Mouse (Mus musculus) neutrophil, adult 65 days (primary cell): ENCODE results near the gene Mybph. TPM values are rescaled to one million over a fixed set of nuclear protein-coding genes. Genes with fewer than 3 reads are reported as not detected.

Experiments used
- total RNA-seq: library from RNA; stranded (reverse); gene quantifications from 2 replicates; pipeline ENCODE4 v1.2.4, GENCODE M21; 2023

The Mybph gene
- total RNA-seq = 0.19 and 0.84 TPM in 2 replicates

DNA sequence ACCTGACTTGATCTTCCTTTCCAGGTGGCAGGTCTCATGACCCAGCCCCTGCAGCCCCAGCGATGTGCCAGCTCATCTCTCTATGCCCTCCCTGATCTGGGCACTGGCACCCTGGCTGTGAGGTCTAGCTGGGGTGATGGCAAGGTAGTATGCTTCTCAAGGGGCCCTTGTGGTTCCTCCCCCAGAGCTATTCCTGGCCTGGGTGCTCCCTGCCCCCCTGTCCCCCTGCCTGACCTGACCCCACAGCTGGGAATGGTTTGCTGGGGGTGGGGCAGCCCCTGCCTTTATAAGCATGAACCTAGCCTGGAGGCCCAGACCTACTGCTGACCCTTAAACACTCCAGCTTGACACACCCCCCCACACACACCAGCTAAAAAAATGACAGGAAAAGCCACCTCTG lies at the start of gene Mybph:
Gene Mybph (plus strand): TSS at position 323 of the 400 bp plus-strand sequence.

GRCm38 (mm10) chr1:134182025-134182424 lies 11.2 kb upstream of the Mybph start, which contains the start of gene Chil1:
Chil1 (plus strand) TSS chr1:134182176.

DNA sequence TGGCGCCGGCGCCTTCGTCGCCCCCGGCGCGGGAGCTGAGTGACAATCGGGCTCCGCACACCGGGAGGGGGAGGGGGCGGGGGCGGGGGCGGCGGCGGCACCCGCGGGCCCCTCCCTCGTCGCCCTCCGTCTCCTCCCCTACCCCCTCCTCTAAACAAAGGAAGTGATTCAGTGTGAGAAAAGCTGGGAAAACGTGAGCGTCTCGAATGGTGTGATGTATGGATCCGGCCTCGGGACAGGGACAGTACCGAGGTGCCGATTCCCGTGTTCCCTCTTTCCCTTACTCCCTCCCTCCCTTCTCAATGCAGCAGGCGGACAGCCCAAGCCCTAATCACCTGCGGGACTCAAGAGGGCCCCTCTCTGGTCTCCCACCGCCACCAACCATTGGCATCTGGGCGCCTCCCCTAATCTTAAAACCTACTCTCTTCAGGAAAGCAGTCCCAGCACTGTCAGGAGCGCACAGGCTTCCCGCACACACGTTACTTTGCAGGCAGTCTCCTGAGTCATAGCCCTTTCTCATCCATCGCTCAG lies 42.2 kb downstream of the Mybph start, which contains the start of gene Adora1:
Gene Adora1 (minus strand): TSS at position 41 of the 531 bp plus-strand sequence.

Other genes starting within 250 kb of the Mybph start
- gene Fmod, start 156.2 kb upstream of the Mybph start, total RNA-seq = not detected in 2 replicates
- gene Btg2, start 114.3 kb upstream of the Mybph start, total RNA-seq = 587 and 593 TPM in 2 replicates
- 25.4 and 28.8 TPM in 2 replicates for gene Chit1, start 82.2 kb upstream of the Mybph start, total RNA-seq
- gene Chil1, start 11.3 kb upstream of the Mybph start, total RNA-seq = 576 and 719 TPM in 2 replicates
- gene Adora1, start 42.0 kb downstream of the Mybph start, total RNA-seq = not detected in 2 replicates
- gene Myog, start 96.5 kb downstream of the Mybph start, total RNA-seq = not detected in 2 replicates
- gene Ppfia4, start 139.5 kb downstream of the Mybph start, total RNA-seq = 6.5 and 8.7 TPM in 2 replicates
- 50.6 and 88.1 TPM in 2 replicates for gene Tmem183a, start 168.5 kb downstream of the Mybph start, total RNA-seq
- not detected in 2 replicates for gene 4933406M09Rik, start 192.5 kb downstream of the Mybph start, total RNA-seq
- 65.4 and 71.9 TPM in 2 replicates for gene Cyb5r1, start 212.1 kb downstream of the Mybph start, total RNA-seq
- gene Adipor1, start 221.9 kb downstream of the Mybph start, total RNA-seq = 495 and 609 TPM in 2 replicates